Mouse (Mus musculus) midbrain, embryonic 12.5 days (tissue): ENCODE data around the gene Pabpn1l. TPM values are rescaled to one million over a fixed set of nuclear protein-coding genes. Genes with fewer than 3 reads are reported as not detected.

Source experiments
- ATAC-seq: fragments of 200-750 bp; cut with Nextera tagmentation; 2 replicates; pipeline ENCODE4 v1.8.0; 2017; ENCODE audit warnings: low read depth, moderate TSS enrichment, moderate library complexity; ENCODE audit not compliant: low FRiP score
- H3K27ac ChIP-seq: fragments of 300-500 bp; sonication (generic); replicated peaks from 2 replicates; pipeline ENCODE4 v1.5.1; 2016; ENCODE audit warnings: mild to moderate bottlenecking
- H3K27me3 ChIP-seq: fragments of 300-500 bp; sonication (generic); 2 replicates; pipeline ENCODE4 v1.6.1; 2016; ENCODE audit warnings: mild to moderate bottlenecking
- H3K36me3 ChIP-seq: fragments of 300-500 bp; sonication (generic); 2 replicates; pipeline ENCODE4 v1.6.1; 2016
- H3K4me1 ChIP-seq: fragments of 300-500 bp; sonication (generic); 2 replicates; pipeline ENCODE4 v1.6.1; 2016
- H3K4me2 ChIP-seq: fragments of 300-500 bp; sonication (generic); replicated peaks from 2 replicates; pipeline ENCODE4 v1.6.1; 2016; ENCODE audit warnings: mild to moderate bottlenecking, moderate library complexity
- H3K4me3 ChIP-seq: fragments of 300-500 bp; sonication (generic); 2 replicates; pipeline ENCODE4 v1.5.1; 2016; ENCODE audit warnings: mild to moderate bottlenecking
- H3K9ac ChIP-seq: fragments of 300-500 bp; sonication (generic); replicated peaks from 2 replicates; pipeline ENCODE4 v1.6.1; 2016; ENCODE audit warnings: mild to moderate bottlenecking, moderate library complexity
- H3K9me3 ChIP-seq: fragments of 300-500 bp; sonication (generic); 2 replicates; pipeline ENCODE4 v1.6.1; 2016; ENCODE audit warnings: mild to moderate bottlenecking
- WGBS: fragments of 180-500 bp; shearing (Covaris S2); methylation state at CpG from one replicate; pipeline ENCODE4 v1.1.7; 2016; 5-methylcytosine and 5-hydroxymethylcytosine counted together
- polyA plus RNA-seq: library from polyadenylated mRNA; unstranded; fragments of >200 nt; fragmentation: Nextera tagmentation; extraction: Ambion mirVana; gene quantifications from 2 replicates; pipeline ENCODE4 v1.2.1, GENCODE M21; 2016

Gene Pabpn1l
- polyA plus RNA-seq, 1 experiment from 2014 or later: not detected

DNA sequence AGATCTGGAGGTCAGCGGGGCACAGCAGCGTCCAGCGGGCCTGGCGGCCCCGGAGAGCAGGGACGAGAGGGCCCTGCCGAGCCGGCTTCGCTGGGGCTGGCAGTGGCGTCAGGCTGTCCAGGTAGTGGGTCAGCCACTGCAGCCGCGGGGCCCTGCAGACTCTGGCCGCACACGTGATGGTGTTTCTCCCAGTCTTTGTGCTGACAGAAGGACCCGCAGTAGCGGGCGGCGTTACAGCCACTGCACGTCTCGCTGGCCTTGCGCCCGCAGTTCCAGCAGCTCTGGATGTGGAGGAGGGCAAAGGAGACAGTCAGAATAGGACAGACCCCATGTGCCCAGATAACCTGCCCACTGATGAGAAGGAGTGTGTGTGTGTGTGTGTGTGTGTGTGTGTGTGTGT lies 8.2 kb upstream of the Pabpn1l start:
- WGBS: 55% methylated on average over 22 of the region's 22 CpGs
- Histone ChIP-seq H3K27me3 (peaks cover 15% of the 10 kb centered on the region), H3K27ac (no peak overlapping the region), H3K36me3 (peaks cover 31% of the 10 kb centered on the region), H3K4me1 (peaks cover 5% of the 10 kb centered on the region), H3K9me3 (no peaks in the 10 kb centered on the region), H3K4me2 (peak overlapping the region; percentile 5; the same call in 1 of the 2 replicates), H3K4me3 (no peak overlapping the region), H3K9ac (peak overlapping the region; percentile 17; the same call in 1 of the 2 replicates)
- no peak for ATAC-seq

DNA sequence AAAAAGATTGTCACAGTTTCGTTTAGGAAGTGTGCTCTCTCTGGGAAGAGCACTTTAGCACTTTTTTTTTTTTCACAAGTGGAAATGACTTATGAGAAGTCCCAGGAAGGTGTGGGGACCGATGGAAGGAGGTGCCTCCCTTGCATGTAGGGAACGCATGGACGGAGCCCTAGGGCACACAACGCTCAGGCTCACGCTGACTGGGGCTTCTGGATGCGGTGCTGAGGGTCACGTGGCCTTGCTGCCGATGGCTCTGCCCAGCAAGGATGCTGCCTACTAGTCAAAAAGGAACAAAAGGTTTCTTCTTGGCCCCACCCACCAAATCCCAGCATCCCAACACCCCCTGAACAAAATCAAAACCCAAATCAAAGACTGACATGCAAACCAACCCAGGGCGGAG lies 6.8 kb upstream of the Pabpn1l start:
- no peak overlapping the region for H3K4me2 ChIP-seq
- H3K27ac ChIP-seq: no peak overlapping the region
- WGBS: 21% methylated on average over 10 of the region's 10 CpGs
- peaks cover 18% of the 10 kb centered on the region for H3K36me3 ChIP-seq
- H3K4me3 ChIP-seq: no peak overlapping the region
- no peaks in the 10 kb centered on the region for H3K9me3 ChIP-seq
- H3K4me1 ChIP-seq: peaks cover 5% of the 10 kb centered on the region
- peaks cover 13% of the 10 kb centered on the region for H3K27me3 ChIP-seq
- ATAC-seq: no peak
- H3K9ac ChIP-seq: no peak overlapping the region

DNA sequence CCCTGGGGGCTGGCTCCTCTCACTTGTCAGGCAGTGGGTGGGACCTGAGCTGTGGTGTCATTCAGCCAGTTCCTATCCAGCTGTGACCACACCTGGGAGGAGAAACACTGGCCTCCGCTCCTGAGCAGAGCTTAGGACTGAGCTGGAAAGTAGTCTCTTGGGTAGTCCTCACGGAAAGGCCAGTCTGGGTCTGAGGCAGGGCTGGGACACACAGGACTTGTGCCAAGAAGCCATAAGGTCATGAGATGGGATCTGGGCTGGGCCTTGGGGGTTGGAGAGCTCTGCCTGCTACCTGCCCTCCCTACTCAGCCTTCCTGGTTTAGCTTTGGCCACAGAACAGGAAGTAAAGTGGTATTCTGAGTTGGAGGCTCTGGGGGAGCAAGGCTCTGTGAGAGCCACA lies 4.4 kb upstream of the Pabpn1l start:
- Histone ChIP-seq H3K4me3 (no peak overlapping the region), H3K4me2 (no peak overlapping the region), H3K9me3 (no peaks in the 10 kb centered on the region), H3K36me3 (no peaks in the 10 kb centered on the region), H3K4me1 (peaks cover 5% of the 10 kb centered on the region), H3K27me3 (peaks cover 13% of the 10 kb centered on the region), H3K9ac (no peak overlapping the region), H3K27ac (no peak overlapping the region)
- 82% methylated on average over 2 of the region's 2 CpGs for whole genome bisulfite sequencing
- no peak for ATAC-seq

DNA sequence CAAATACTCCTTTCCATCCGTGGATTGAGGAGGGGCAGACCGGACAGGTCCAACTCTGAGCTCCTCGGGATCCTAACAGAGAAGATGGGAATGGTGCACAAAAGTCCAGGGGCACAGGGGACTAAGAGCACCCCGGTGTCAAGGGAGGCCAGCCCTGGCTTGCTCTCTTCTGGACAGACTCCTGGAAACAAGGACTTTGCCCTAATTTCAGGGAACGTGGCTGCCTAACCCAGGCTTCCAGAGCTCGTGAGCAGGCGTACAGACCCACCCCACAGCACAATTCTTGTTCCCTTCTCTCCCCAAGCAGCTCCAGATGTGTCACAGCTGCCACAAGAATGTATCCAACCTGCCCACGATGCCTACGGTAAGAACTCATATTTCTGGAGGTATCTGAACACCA lies 3.3 kb upstream of the Pabpn1l start:
- H3K36me3 ChIP-seq: no peaks in the 10 kb centered on the region
- no peak overlapping the region for H3K4me2 ChIP-seq
- peaks cover 4% of the 10 kb centered on the region for H3K4me1 ChIP-seq
- peaks cover 12% of the 10 kb centered on the region for H3K27me3 ChIP-seq
- no peaks in the 10 kb centered on the region for H3K9me3 ChIP-seq
- H3K9ac ChIP-seq: no peak overlapping the region
- no peak overlapping the region for H3K4me3 ChIP-seq
- no peak for ATAC-seq
- H3K27ac ChIP-seq: no peak overlapping the region
- 85% methylated on average over 9 of the region's 9 CpGs for WGBS

DNA sequence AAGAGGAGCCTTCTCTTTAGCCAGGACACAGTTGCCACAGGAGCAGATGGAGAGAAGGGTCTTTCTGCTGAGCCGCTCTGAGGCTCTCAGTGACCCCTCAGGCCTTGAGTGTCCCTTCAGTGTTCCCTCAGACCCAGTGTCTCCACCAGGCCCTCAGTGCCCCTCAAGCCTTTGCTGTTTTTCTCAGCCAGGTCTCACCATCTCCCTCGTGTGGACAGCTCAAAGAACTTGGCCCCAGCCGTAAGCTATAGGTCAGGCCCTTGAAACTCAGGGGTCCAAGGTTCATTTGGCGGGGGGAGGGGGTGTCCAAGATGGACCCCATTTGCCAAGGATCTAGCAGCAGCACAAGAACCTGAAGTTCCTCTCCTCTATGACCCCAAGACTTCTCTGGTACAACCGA lies 2.1 kb upstream of the Pabpn1l start:
- Histone ChIP-seq H3K9me3 (no peaks in the 10 kb centered on the region), H3K4me1 (0 out of 2 replicates have a peak, but pooled peaks cover 3% of the 10 kb centered on the region), H3K4me2 (no peak overlapping the region), H3K36me3 (no peaks in the 10 kb centered on the region), H3K9ac (no peak overlapping the region), H3K4me3 (no peak overlapping the region), H3K27me3 (peaks cover 5% of the 10 kb centered on the region), H3K27ac (no peak overlapping the region)
- 74% methylated on average over 5 of the region's 5 CpGs for WGBS
- no peak for ATAC-seq

DNA sequence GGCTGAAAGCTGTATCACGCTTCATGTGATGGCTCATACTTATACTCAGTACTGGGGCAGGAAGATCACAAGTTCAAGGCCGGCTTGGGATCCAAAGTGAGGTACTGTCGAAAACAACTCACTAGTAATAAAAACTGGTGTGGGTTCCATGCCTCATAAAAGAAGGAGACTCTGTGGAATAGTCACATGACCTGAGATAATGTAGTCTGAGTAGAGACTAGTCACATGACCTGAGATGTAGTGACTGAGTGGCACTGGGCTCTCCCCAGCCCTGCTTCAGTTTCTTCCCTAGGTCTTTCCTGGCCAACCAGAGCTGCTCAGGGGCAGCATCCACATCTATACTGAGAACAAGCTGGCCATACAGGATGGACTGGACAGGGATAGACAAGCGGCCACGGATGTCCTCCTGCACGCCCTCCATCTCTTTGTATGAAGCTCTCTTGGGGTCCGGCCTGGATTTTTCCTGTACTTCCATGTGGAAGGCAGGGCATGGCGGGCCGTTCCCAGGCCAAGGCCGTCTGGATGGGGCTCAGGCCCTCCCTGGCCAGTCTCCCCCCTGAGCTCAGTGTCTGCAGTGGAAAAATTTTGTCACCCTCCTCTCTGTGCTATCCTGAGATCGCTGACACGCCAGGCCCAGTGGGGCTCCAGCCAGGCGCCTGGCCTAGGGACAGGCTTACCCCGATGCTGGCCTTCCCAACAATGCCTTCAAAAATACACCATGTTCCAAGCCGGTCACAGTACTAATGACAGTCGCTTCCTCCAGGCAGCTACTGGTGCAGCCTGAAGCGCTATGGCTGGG lies 1.5 kb upstream of the Pabpn1l start:
- 93% methylated on average over 17 of the region's 17 CpGs for WGBS
- Histone ChIP-seq H3K4me3 (no peak overlapping the region), H3K4me1 (0 out of 2 replicates have a peak, but pooled peaks cover 5% of the 10 kb centered on the region), H3K9me3 (no peaks in the 10 kb centered on the region), H3K9ac (no peak overlapping the region), H3K36me3 (no peaks in the 10 kb centered on the region), H3K27me3 (peaks cover 5% of the 10 kb centered on the region), H3K4me2 (no peak overlapping the region), H3K27ac (no peak overlapping the region)
- ATAC-seq: no peak

DNA sequence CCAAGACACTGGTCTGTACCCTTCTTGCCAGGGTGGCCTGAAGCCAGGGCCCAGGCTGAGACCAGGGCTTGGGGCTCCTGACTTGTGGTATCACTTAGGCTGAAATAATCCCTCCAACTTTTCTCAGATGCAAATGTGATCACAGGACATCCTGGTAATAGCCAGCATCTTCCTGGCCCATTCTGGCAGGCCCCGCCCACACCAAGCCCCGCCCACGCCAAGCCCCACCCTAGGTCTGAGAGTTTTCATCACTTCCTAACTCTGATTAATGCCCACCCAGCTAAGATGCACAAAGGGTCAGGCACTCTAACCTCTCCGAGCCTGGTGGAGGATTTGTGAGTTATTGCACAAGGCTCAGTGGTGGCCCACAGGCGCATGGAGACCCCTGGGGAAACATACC lies 2.1 kb downstream of the Pabpn1l start:
- 51% methylated on average over 5 of the region's 5 CpGs for WGBS
- Histone ChIP-seq H3K4me3 (no peak overlapping the region), H3K4me2 (no peak overlapping the region), H3K36me3 (0 out of 2 replicates have a peak, but pooled peaks cover 3% of the 10 kb centered on the region), H3K27ac (no peak overlapping the region), H3K9me3 (no peaks in the 10 kb centered on the region), H3K27me3 (no peaks in the 10 kb centered on the region), H3K9ac (no peak overlapping the region), H3K4me1 (peaks cover 10% of the 10 kb centered on the region)
- ATAC-seq: no peak

DNA sequence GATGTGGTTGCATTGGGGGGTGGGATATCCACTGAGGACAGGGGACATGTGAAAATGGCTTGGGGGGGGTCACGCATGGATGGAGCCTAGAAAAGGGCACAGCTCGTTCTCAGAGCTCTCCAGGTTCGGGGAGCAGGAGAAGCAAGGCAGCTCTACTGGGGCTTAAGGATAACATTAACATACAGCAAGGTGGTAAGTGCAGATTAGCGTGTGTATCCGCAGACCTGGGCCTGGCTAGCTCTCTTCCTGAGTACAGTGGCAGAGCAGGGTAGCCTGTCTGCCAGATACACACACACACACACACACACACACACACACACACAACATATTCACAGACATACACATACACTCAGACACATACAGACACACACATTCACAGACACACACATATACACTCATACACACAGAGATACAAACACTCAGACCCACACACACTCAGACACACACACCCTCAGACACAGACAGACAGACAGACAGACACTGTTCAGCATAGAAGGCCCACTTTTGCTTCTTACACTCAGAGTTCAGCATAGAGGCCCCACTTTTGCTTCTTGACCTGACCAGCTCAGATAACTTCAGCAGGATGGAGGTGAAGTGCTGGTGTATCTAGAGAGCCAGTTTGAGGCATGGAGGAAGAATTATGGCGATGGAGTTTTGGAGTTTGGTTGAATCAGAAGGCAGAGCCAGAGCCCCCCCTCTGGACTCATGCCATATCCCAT lies 3.7 kb downstream of the Pabpn1l start:
- no peaks in the 10 kb centered on the region for H3K9me3 ChIP-seq
- ATAC-seq: no peak
- no peak overlapping the region for H3K9ac ChIP-seq
- H3K4me2 ChIP-seq: no peak overlapping the region
- peaks cover 10% of the 10 kb centered on the region for H3K4me1 ChIP-seq
- H3K4me3 ChIP-seq: no peak overlapping the region
- 67% methylated on average over 6 of the region's 6 CpGs for WGBS
- H3K36me3 ChIP-seq: 0 out of 2 replicates have a peak, but pooled peaks cover 9% of the 10 kb centered on the region
- H3K27me3 ChIP-seq: no peaks in the 10 kb centered on the region
- H3K27ac ChIP-seq: no peak overlapping the region

DNA sequence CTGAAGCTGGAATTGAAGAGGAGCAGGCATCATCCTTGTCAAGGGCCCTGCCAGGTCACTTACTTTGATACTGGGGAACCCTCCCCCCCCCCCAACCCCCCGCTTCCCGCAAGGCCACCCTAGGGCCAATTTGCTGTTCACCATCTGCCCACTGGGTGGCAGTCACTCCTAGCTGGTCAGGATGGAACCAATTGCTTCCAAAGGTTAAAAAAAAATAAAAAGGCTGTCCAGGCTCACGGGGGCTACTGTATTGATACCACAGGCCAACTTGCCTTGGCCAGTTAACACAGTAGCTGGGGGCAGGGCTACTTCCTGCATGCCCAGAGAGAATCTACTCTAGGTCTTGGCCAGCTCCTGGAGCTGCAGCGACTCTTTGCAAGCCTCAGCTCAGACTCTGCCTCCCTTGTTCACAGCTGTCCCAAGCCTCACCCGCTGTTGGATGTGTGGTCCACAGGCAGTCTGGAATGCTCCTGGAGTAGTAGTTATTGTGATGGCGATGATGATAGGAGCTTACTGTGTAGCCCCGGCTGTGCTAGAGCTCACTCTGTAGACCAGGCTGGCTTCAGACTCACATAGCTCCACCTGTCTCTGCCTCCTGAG lies 4.5 kb downstream of the Pabpn1l start:
- H3K27ac ChIP-seq: no peak overlapping the region

DNA sequence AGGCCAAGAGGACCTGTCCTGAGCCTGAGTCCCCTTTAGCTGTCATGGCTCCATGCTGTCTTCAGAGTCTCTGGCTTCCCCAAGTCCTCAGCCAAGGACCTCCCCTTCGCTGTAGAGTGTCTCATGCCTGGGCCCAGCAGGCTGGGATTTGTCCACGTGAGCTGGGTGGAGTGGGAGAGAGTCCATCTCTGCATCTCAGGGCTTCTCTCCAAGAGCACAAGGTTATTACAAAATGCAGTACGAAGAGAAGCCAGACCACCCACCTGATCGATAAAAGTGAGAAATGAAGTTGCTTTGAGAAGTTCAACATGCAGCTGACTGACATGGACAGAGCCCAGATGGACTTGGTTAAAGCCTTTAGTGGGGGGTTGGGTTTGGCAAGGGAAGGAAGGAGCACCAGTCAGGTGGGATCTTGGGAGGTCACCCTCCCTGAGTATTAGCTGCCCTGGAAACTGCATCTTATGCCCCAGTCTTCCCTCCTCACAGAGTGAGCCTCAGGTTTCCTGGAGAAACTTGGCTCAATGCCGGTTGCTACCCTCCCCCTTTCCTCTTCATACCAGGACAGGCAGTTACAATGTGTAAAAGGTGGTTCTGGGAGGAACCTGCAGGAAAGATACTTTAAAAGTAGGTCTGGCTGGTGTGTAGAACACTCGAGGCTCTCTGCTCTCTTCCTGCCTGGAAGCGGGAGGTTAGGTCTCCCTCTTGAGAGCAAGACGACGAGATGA lies 6.2 kb downstream of the Pabpn1l start:
- Histone ChIP-seq H3K27me3 (no peaks in the 10 kb centered on the region), H3K4me3 (no peak overlapping the region), H3K4me2 (no peak overlapping the region), H3K4me1 (peaks cover 19% of the 10 kb centered on the region), H3K36me3 (0 out of 2 replicates have a peak, but pooled peaks cover 9% of the 10 kb centered on the region), H3K27ac (no peak overlapping the region), H3K9me3 (no peaks in the 10 kb centered on the region), H3K9ac (no peak overlapping the region)
- WGBS: 80% methylated on average over 9 of the region's 9 CpGs
- ATAC-seq: no peak

More for the DNA sequence above, 4.5 kb downstream of the Pabpn1l start:
- H3K36me3 ChIP-seq: 0 out of 2 replicates have a peak, but pooled peaks cover 9% of the 10 kb centered on the region
- 32% methylated on average over 5 of the region's 7 CpGs for WGBS
- H3K4me3 ChIP-seq: no peak overlapping the region
- no peaks in the 10 kb centered on the region for H3K9me3 ChIP-seq
- ATAC-seq: no peak
- H3K4me1 ChIP-seq: peaks cover 10% of the 10 kb centered on the region
- no peak overlapping the region for H3K9ac ChIP-seq
- H3K27me3 ChIP-seq: no peaks in the 10 kb centered on the region
- no peak overlapping the region for H3K4me2 ChIP-seq

DNA sequence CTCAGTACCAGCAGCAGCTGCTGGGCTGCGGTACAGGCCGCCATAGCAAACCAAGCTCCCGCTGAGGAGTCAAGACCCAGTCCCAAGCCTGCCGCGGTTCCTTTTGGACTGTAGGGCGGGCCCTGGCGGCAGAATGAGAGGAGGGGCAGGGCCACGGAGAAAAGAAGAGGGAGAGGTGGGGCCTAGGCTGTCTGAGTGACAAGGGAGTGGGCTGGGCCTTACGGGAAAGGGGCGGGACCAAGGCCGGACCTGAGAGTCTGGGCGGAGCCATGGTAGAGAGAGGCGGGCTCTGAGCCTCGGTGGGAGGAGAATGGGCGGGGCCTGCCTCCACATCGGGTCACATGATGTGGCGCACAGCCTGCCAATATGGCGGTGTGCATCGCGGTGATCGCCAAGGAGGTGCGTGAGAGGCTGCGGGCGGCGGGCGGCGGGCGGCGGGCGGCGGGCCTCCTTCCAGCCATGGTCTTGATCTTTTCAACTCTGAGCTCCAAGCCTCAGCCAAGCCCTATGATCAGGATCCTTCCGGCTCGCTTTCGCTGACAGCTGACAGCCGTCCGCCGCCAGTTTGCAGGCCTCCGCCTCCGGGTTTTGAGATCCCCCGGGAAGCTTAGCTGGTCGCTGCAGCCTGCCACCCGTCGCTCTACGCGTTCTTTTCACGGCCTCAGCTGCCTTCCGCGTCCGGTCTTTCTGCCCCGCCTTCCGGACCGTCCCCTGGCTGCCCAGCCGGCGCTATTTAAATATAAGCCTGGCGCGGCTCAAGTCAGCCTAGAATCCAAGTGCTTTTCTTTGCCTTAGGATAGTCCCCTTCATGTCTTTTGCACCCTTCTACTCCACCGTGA lies 11.0 kb downstream of the Pabpn1l start, which contains the start of the genes Galns and Trappc2l:
Gene Galns, minus strand, starts transcription at position 169 of the 839 bp plus-strand sequence.
Gene Trappc2l, plus strand, starts transcription at position 346 of the 839 bp plus-strand sequence.
- WGBS: under 1% methylated on average over 56 of the region's 57 CpGs

More for the DNA sequence above, 11.0 kb downstream of the Pabpn1l start, which contains the start of the genes Galns and Trappc2l:
- H3K9me3 ChIP-seq: no peaks in the 10 kb centered on the region
- peak within 1 kb of the TSS; percentile 74 for H3K4me3 ChIP-seq
- ATAC-seq: peak; percentile 95
- H3K9ac ChIP-seq: peak within 1 kb of the TSS; percentile 68
- 0 out of 2 replicates have a peak, but pooled peaks cover 9% of the 10 kb centered on the region for H3K36me3 ChIP-seq
- peak within 1 kb of the TSS; percentile 90 for H3K27ac ChIP-seq
- no peaks in the 10 kb centered on the region for H3K27me3 ChIP-seq
- peaks cover 18% of the 10 kb centered on the region for H3K4me1 ChIP-seq
- H3K4me2 ChIP-seq: peak within 1 kb of the TSS; percentile 88
